Mouse (Mus musculus): Measurements from ENCODE around the gene Dcst2.

Dcst2 gene

DNA sequence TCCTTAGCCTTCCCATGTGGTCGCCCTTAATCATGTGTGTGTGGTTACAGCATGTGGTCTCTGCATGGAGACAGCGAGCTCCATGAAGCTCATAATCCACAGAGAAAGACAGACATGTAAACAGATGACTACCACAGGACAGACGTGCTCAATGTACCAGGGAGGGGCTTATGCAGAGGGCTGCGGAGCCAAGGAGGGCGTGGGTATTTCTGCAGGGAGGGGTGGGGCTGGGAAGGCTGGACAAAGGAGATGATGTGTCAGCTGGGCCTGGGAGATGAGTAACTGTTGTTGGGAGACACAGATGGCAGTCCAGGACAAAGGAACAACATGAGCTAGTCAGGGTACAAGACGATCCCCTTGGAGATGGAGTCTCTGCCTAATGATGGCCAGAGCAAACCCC lies 2.1 kb upstream of the Dcst2 start:
- DNase-seq (ENCODE audit: inconsistent age in 2 of 2, low spot score in 1 of 2): peak in 1 of 2 experiments; percentile 36

DNA sequence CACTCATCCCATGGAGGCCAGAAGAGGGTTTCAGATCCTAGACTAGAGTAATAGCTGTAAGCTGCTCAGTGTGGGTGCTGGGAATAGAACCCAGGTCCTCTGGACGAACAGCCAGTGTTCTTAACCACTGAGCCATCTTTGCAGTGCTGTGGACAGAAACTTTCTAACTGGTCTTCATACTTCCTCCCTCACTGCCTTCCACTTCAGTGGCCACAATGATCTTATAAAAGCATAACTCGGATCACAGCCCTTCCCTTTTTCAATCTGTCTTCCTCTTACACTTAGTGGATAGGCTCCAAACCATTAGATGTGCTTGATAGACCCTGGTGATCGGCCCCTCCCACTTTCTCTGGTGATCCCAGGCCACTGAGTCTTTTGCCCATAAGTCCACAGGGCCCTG lies 1.5 kb upstream of the Dcst2 start:
- no peak for DNase-seq (ENCODE audit: inconsistent age in 2 of 2, low spot score in 1 of 2)

DNA sequence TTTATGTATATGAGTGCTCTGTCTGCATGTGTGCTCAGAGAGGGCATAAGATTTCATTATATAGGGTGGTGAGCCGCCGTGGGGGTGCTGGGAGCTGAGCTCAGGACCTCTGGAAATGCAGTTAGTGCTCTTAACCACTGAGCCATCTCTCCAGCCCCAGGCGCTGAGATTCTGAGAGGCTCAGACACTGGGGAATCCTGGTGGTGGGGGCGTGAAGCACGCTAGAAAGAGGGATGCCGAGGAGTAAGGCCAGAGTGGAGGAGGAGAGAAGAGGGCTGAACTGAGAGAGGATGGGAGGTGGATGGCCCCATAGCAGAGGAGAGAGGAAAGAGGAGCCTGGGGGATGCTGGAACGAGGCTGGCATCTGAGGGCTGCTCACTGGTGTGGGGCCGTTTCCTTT lies 2.9 kb downstream of the Dcst2 start:
- no peak for DNase-seq (ENCODE audit: inconsistent age in 2 of 2, low spot score in 1 of 2)

DNA sequence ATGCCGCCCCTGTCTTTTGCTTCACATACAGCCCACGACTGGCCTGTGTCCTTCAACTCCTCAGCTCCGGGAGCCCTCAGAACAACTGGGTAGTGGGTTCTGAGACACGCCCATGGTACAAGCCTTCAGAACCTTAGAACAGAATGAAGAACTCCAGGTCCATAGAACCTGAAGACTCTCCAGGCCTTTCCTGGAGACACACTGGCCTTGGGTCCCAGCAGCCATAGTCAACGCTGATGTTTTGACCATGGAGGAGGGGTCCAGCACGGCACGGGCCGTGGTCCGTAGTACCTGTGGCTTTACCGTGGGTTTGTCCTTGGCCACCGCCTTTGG lies 3.3 kb downstream of the Dcst2 start, which contains the start of gene Dcst1:
Dcst1 (minus strand) TSS at position 101 of the 333 bp plus-strand sequence.
- DNase-seq (ENCODE audit: inconsistent age in 2 of 2, low spot score in 1 of 2): no peak

DNA sequence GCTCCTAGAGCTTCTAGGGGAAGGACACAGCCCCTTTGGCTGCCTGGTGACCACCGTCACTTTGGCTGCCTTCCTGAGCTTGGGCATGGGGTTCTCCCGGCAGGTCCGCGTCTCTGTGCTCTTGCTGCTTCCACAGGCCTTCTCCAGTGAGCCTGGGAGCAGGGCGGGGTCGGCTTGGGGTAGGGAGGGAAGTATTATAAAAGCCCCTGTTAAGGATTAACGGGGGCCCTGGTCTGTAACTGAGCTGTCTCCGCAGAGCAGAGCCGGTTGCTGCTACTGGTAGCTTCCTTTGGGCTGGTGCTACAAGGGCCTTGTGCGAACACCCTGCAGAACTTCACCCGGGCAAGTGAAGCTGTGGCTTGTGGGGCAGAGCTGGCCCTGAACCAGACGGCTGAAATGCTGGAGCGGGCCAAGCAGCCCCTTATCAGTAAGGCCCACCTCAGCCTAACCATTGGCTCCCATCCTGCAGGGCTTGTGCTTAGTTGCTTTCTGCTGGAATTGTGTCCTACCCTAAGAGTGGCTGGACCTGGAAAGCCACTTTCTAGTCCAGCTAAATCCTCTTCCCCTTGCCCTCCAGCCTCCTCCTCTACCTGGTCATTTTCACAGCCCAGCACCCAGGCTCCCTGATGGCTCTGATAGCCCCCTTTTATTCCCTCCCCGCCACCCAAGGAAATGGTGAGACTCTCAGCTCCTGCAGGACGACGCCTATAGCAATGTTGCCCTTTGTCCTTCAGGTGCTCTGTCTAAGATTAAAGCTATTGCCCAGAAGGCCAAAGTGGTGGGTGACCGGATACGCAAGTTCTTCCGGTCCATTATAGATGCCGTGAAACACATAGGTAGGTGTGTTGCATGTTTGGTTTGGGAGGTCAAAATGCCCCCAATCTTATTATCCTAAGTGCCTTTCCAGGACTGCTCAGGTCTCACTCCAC lies 4.0 kb downstream of the Dcst2 start:
- no peak for DNase-seq (ENCODE audit: inconsistent age in 2 of 2, low spot score in 1 of 2)

DNA sequence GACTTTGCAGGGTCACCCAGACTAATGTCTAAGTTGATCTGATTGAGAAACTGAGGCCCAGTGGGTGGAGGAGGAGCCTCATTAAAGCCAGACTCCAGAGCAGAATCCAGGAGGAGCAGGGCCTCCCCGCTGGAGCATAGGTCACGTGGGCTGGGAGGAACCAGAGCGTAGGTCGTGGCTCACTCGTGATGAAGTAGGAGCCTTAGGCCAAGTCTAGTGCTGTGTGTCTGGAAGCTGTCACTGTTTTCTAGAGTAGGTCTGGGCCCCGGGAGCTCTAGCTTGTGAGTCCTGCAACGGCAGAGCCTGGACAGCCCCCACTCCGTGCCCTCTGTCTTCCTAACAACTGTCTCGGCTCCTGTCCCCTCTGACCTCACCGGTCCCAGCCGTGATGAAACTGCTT lies 5.6 kb downstream of the Dcst2 start:
- DNase-seq (ENCODE audit: inconsistent age in 2 of 2, low spot score in 1 of 2): peak; percentile 11 to 50

DNA sequence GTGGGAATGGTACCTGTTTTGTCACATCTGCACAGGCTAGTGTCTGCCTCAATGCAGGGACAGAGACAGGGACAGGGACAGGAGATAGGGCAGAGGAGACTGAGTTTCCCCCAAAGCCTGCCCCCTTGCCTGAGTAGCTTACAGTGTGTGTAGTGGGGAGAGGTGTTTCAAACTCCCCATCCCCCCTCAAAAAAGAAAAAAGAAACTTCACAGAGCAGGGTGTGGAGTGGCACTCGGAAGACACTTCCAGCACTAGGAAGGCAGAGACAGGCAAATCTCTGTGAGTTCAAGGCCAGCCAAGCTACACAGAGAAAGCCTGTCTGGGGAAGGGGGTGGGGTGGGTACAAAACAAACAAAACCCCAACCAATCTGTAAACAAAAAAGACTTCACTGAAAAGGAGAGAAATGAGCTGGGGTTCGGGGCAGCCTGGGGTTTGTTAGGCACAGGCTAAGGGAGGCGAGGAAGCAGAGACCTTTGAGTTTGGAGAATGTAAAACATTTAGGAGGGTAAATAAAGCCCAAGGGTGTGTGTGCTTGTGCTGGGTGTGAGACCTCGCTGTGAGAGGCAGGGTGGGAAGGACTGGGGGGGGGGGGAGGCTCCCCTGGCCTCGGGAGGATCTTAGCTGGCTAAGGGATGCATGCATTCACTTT lies 11.9 kb downstream of the Dcst2 start:
- no peak for DNase-seq (ENCODE audit: inconsistent age in 2 of 2, low spot score in 1 of 2)

DNA sequence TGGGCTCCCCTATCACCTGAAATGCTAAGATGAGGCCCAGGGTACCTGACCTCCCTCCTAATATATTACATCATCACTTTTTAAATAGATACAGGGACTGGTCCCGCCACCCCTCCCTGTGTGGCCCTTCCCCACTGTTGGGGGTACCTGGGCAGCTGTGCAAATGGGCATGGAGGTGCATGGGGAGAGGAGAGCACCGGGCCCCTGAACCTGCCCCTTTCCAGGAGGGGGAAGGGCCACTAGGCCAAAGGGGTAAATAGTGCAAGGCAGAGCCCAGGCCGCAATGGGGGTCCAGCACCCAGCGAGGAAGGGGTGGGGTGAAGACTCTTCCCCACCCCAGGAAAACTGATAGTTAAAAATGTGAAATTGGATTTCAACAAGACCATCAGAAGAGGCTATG lies 16.1 kb downstream of the Dcst2 start:
- DNase-seq (ENCODE audit: inconsistent age in 2 of 2, low spot score in 1 of 2): no peak

DNA sequence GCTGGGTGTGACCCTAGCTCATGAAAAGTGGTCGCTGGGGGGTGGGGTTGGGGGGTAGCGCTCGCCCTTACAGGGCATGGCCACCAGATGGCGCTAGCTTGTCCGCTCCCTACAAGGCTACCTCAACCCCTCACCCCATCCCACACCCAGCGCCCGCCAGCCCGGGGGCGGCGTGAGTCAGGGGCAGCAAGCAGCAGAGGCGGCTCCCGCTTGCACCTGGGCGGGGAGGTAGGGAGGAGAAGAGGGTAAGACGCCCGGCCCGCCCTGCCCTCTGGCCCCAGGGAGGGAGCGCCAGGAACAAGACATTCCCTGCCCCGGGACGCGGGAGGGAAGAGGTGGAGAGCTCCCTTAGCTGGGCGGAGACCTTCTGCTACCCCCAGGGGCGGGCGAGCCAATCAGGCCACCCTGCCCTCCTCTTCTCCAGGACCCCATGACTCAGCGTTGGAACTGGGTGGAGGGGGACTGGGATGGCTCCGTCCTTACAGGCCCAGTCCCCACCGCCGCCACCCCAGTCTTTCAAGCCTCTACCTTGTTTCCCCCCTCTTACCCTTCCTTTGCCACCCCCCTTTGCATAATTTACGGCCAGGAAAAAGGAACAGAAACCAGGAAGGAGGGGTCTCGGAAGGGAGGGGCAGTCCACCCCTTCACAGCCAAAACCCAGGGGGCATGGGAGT lies 16.8 kb downstream of the Dcst2 start:
- peak; percentile 84 to 92 for DNase-seq (ENCODE audit: inconsistent age in 2 of 2, low spot score in 1 of 2)

DNA sequence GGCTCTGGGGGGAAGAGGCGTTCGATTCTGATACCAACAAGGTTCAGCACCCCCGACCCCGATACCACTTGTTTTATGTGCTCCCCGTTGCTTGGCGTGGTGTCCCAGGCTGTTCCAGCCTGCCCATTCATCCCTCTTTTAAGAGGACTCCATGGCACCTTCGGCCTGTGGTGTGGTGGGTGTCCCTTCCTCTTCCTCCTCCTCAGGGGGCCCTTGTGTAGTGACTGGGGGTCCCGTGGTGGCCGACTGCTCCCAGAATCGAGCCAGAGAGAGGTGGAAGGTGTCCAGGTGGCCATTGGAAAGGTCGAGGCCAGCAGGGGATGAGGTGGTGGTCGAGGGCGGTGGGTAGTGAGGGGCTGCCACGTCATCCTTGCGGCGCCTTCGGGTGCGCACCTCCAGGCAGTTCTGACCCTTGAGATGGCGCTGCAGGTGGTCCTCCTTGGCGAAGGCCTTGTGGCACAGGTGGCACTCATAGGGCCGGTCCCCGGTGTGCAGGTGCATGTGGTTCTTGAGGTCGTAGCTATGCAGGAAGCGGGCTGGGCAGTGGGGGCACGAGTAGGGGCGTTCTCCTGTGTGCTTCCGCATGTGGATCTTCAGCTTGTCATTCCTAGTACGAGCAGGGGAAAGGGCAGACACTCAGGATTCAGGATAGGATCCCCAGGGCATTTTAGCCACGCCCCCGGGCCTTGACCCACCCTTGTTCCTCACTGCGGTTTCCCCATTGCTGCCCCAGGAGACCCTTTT lies 17.8 kb downstream of the Dcst2 start:
- DNase-seq (ENCODE audit: inconsistent age in 2 of 2, low spot score in 1 of 2): peak in 1 of 2 experiments; percentile 62

DNA sequence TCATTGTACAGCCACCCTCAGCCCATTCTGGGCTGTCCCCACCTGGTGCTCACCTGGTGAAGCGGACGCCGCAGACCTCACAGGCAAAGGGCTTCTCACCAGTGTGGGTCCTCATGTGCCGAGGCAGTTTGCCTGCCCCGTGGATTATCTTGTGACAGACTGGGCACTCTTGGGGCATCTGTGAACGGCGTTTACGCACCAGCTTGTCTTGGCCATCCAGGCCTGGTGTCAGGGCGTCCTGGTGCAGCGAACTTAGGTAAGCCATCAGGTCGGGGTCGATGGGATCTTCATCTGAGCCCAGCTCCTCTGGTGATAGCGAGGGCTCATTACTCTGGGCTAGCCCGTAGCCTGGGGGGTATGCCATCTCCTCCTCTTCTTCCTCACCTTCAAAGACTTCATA lies 18.5 kb downstream of the Dcst2 start:
- DNase-seq (ENCODE audit: inconsistent age in 2 of 2, low spot score in 1 of 2): no peak

DNA sequence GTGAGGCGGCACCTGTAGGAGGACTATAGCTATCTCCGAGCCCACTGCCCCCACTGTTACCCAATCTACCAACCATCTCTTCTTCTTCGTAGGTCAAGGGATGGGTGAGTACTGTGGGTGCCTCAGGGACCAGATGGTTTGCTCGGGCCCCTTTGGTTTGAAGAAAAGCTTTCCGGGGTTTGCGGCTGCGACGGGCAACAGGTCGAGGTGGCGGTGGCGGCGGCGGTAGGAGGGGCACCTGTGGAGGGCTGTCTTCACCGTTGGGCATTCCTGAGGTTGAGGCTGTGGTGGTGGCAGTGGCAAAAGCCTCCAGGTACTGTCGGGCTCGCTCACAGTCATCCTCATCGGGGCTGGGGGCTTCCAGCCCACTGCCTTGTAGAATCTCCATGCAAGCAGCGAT lies 18.9 kb downstream of the Dcst2 start:
- peak in 1 of 2 experiments; percentile 27 for DNase-seq (ENCODE audit: inconsistent age in 2 of 2, low spot score in 1 of 2)

DNA sequence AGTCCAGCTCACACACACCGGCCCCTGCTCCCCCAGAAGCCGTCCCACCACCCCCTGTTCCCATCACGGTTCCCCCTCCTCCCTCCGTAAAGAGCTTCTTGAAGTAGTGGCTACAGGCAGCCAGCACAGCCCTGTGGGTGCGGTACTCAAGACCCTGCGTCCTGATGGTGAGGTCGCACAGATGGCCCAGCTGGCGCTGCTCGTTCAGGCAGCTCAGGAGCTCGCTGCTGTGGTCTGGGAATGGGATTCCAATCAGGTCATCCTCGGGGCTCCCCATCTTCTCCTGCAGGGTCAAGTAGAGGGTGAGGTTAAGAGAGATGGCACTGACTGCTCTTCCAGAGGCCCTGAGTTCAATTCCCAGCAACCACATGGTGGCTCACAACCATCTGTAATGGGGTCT lies 19.5 kb downstream of the Dcst2 start:
- DNase-seq (ENCODE audit: inconsistent age in 2 of 2, low spot score in 1 of 2): no peak

DNA sequence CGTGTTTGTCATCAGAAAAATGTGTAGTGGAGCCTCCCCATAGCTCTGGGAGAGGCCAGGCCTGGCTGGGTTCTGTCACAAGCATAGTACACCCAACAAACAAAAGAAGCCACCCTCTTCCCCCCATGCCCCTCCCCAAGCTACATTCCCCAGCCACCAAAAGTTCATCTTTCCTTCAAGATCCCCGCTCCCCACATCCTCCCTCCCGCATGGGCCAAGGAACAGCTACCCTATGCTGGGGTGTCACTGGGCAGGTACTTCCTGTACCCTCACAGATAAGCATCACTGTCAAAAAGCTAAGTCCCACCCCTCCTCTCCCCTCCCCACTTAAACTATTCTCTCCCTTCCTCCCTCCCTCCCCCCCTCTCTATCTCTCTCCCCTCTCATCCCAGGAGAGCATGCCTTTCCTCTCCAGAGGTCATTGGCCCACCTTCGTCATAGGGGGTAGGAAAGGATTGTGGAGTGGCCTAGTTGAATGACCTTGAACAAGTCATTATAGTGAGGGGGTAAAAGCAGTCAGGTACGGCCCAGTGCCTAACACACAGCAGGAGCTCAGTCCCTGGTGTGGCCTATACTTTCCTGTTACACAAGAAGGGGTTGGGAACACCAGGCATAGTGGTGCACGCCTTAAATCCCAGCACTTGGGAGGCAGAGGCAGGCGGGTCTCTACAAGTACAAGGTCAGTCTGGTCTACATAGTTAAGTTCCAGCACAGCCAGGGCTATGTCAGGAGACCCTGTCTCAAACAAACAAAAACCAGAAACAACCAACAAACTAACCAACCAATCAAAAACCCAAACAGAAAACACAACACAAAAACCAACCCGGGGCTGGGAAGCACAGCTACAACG lies 20.5 kb downstream of the Dcst2 start:
- DNase-seq (ENCODE audit: inconsistent age in 2 of 2, low spot score in 1 of 2): no peak

DNA sequence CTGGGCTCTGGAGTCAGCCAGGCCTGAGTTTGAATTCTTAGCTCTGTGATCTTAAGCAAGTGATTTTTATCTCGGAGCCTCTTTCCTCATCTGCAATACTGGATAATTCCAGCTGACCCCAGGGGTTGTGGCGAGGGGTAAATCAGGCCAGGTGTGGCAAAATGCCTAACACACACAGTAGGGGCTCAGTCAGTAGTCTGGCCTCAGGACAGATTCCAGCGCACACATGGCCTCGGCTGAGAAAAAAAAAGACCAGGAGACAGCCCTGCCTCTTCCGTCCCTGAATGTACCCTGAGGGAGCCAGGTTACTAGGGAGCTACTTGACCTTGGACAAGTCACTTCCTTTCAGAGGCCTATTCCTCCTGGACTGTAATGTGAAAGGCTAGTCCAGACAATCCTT lies 21.2 kb downstream of the Dcst2 start:
- DNase-seq (ENCODE audit: inconsistent age in 2 of 2, low spot score in 1 of 2): peak in 1 of 2 experiments; percentile 49

DNA sequence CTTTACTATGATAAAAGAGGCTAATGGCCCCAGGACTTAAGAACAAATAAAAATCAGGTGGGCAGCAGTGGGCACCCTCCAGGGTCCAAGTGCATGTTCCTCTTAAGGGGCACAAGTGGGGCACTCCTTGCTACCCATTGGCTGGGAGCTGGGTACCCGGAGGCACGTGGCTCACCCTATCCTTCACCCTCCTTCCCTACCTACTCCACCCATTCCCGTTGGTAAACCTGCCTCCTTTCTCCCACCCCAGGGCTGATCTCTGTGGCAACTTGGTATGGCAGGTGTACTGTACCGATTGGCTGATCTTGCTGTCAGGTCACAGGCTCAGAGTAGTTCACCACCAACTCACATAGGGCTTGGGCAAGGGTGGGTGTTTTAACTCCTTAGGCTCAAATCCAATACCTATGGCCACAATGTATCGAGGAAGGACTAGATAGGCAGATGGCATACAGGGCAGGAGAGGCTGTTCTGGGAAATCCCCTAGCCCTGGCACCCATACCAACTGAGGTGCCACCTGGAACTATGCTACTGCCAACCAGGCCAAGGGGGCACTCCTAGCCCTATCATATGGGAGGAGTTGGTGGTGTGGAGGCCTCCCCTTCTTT lies 22.0 kb downstream of the Dcst2 start:
- peak in 1 of 2 experiments; percentile 34 for DNase-seq (ENCODE audit: inconsistent age in 2 of 2, low spot score in 1 of 2)

DNA sequence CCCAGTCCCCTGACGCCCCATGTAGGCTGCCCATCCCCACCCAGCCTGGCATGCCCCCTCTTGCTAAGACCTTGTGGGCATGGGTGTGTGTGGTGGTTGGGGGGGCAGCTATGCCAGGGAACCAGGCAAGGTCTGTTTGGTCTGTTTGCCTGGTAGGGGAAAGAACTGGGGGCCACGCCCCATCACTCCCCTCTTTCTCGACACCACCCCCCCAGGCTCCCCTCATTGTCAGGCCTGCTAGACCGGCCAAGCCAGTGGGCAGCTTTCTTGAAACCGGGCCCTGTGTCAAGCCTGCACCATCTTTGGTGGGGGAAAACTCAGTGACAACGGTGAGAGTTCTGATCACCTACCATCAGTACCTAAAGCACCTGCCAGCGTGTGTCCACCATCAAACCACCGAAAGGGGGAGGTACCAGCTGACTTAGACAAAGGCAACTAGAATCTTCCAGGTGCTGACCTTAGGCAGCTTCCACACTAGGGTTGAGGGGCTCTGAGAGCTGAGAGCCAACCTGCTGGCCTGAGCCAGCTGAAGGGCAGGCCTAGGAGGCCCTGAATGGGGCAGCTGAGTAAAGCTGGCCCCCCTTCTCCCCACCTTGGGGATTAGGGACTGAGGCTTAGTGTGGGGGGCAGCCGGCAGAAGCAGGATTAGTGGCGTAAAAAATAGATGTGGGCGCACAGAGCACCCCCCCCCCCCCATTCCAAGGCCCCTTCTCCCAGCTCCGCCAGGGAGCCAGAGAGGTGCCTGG lies 22.7 kb downstream of the Dcst2 start:
- peak in 1 of 2 experiments; percentile 34 for DNase-seq (ENCODE audit: inconsistent age in 2 of 2, low spot score in 1 of 2)

DNA sequence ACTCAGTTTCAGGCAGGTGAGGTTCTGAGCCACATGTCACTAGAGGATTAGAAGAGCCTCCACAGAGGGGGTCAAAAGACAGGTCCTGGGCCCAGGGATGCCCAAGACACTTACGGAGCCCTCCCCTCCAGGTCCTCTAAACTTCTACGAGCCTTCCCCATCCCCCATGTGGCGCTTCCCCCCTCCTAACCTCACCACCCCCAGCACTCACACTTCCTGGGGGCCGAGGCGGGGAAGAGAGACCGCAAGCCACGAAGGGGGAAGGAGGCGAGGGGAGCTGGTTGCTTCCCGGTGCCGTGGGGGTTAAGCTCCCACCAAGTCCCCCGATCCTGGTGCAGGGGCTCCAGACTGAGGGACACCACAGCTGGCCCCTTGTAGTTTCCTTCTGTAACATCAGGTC lies 23.7 kb downstream of the Dcst2 start:
- peak in 1 of 2 experiments; percentile 30 for DNase-seq (ENCODE audit: inconsistent age in 2 of 2, low spot score in 1 of 2)

Measured in adrenal gland, adult (tissue).